Mouse (Mus musculus) kidney, postnatal 4 days (tissue): Measurements from ENCODE around the gene Eps8.

Experiments
- DNase-seq, 2 experiments: peaks; one replicate each; pipeline ENCODE4 v3.0.0; 2021; ENCODE audit warnings: mixed read lengths in 2 of 2

Gene Eps8

DNA sequence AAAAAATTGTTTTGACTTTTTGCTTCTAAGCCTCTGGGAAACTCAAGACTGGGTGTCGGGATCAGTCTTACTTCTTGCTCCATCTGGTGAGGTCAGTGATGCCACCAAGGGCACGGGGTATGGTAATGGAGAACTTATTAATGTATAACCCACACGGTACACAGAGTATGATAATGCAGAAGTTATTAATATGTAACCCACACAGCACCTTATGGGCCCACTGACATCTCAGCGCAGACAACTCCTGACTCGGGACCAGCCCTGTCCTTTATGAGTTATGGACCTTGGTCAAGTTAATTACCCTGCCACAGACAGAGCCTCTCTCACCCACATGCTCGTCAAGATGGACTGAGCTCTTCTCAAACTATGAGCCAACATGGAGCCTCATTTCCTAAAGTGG, 89.2 kb downstream of the Eps8 start:
- peak in 1 of 2 experiments; percentile 22 for DNase-seq

DNA sequence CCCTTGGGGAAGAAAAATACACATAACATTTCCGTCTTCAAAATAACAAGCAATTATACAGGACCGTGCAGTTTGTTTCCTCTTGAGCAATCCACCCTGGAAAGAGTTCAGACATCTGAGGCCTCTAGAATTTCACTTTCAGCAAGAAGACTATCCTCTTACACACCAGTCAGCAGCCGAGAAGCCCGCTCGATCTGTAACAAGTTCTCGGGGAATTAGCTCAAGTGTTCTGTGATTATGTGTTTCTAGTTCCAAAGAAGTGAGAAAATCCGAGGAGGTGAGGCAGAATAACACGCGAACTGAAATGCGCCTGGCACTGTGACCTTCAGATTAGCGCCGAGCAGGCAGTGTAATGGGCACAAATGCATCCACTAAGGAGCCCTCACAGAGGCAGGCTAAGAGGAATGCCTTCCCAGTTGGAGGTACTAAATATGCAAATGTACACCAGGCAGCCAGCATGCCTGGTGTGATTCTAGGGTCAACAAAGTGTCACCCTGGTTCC, 94.3 kb downstream of the Eps8 start:
- DNase-seq: no peak

DNA sequence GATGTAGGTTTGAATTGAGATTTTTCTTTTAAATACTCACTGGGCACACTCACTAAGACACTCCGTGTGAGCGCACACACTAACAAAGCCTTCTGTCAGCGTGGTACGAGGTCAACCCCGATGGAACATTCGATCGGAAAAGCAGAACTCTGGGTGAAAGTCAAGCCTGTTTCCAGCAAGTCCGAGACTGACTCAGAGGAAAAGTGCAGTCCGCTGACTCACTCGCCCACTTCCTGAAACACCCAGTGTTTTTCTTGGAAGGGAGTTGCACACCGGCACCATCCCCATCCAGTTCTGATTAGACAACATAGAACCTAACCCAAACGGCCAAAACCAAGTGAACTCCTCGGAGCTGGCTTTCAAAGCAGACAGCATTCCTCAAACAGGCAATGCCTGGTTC, 95.8 kb downstream of the Eps8 start:
- peak in 1 of 2 experiments; percentile 35 for DNase-seq

DNA sequence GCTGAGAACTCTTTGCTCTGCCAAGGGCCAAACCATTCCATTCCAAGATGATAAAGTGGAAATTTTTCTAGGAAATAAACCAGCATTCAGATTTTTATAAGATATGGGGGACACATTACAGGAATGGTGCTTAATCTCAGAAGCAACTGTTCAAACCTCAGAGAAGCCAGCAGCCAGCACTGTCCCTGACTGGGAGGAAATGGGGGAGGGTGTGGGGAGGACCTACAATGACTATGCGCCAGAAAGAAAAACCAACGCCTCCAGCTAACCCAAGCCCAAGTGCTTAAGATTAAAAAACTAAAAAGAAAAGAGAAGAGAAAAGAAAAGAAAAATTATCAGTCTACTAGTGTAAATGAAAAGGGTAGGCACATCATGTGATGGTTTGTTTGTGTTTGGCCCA, 97.0 kb downstream of the Eps8 start:
- no peak for DNase-seq

DNA sequence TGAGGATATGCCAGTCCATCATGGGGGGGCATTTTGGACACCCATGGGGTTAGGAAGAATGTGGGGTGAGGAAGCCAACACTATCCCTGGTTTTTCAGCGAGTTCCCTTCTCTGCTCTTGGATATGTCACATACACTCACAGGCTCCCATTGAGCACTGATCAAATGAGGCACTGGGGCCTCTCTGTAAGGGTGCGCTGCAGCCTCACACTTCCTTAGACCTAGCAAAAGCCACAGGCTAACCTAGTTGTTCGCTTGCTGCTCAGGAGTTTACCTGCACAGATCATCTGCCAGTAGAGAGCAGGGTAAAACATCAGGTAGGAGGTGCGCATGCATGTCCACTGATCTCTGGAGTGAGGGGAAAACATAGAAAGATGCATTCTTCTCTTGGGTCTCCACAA, 97.5 kb downstream of the Eps8 start:
- DNase-seq: no peak

DNA sequence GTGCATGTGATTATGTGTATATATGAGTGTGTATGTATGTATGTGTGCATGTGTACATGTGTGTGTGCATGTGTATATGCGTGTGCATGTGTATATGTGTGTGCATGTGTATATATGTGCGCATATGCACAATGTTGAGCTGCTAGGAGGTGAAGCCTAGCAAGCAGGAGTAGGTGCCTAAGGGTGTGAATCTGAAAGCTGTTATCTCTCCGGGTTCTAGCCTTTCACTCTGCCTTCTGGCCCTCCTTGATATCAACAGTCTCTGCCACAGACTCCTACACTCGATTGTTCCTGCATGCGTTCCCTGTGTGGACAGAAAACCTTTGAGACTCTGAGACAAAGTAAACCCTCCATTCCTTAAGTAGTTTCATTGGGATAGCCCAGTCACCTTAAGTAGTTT, 98.0 kb downstream of the Eps8 start:
- DNase-seq: no peak

DNA sequence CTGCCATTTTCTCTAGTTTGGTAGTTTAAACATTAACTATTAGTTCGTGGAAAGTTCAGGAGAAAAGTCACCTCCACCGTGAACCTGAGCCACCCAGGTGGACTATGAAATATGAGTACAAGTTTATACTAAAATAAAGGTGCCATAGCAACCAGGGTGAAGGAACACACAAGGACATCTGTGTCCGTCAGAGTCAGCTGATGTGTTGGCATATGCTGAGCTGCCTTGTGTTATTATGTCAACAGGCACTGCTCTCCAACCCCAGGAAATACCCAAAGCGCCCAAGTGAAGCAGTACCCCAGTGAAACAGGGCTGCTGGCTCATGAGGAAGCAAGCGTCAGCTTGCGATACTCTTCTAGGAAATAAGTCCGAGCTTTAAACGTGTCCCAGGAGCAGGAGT, 104.5 kb downstream of the Eps8 start:
- peak in 1 of 2 experiments; percentile 25 for DNase-seq

DNA sequence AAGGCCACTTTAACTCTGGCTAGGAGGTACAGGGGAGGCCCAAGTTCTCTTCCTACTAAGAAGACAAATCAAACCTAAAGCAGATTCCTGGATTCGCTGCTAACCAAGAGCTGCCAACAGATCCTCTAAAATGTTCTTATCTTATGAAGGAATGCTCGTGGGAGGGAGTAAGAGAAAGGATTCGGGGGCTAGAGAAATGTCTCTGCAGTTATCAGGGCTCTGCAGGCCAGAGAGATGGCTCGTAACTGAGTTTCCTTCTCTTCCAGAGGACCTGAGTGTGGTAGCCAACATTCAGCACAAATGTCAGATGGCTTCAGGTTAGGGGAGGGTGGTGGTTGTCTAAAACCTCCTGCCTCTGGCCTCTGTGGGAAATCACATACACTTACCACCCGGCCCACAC, 106.1 kb downstream of the Eps8 start:
- DNase-seq: no peak

DNA sequence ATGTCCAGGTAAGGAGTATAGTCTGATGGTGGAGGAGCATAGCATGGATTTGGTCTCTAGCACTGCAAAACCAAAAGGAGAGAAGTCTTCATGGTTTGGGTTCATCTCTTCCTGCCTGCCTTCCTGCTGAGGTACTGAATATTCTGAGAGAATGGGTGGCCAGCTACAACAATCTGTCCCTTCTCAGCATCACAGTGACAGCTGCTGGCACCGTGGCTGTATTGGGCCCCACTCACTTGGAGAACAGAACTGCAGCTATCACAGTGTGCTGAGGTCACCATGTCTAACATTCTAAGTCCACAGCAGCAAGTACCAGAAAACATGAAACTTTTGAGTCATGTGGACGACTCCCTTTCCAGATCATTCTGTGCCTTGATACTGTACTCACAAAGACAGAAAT, 107.1 kb downstream of the Eps8 start:
- no peak for DNase-seq

DNA sequence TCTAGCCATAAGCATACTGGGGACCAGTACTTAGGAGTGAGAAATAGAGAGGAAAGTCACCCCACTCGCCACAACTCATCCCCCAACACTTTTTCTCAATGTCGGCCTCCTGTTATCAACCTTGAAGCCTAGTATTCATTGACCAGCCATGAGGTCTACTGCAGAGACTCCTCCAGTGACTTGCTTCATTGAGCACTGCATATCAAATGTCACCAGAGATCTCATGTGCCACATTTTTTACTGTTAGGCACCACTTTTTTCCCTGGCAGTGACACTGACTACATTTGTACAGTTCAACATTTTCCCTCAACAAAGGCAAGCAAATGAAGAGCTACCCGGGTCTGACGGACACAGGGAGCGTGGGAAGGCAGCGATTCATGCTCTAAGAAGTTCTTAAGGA, 108.6 kb downstream of the Eps8 start:
- no peak for DNase-seq

DNA sequence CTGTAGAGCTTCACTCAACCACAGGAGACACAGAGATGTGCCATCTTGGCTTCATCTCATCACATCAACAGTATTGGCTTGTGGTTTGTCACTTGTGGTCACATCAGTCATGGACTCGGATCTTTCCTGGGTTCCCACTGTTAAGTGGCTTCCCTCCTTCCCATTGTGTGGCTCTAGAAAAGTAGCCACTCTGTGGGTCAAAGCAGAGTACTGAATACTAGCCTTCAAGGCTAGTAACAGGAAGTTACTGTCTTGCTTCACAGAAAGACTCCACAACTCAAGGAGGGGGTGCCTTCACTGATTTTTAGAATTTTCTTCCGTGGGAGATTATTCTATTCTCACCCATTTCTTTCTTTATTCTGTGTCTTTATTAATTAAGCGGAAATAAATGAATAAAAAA, 109.3 kb downstream of the Eps8 start:
- no peak for DNase-seq

DNA sequence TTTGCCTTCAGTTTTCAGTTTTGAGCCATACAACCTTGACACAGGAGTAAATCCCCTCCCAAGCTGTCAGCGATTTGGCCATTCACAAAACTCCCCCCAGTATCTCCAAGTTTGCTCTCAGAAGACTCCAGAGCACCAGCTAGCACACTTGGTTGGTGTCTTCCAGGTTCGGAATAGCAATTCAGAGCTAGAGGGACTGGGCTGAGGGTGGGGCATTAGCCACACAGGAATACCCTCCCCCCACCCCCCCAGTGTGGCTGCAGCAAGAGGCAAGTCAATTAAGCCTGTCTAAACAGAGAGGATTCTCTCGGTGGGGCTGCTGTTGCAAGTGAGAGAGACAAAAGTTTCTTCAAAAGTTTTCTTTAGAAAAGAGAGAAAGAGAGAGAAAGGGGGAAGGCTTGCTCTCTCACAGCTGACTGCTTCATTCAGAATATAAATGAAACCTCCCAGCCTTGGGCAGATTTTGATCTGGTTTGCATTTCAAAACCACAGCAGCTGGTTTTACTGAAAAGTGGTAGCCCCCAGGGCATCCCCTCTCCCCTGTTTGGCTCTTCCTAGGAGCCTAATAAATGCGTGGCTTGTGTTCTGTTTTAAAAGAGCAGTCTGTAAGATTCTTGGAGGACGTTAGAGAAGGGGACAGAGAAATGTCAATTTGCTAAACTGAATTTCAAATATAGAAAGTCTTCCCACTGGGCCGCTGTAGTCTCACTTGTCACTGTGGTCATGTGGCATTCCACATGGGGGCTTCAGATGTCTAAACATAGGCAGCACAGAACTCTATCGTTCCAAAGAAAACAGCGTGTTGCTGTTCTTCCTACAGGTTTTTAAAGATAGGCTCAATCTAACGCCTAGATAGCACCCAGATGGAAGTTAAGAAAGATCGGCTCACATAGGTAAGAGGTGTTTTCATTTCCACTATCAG, 112.2 kb downstream of the Eps8 start:
- DNase-seq: no peak

DNA sequence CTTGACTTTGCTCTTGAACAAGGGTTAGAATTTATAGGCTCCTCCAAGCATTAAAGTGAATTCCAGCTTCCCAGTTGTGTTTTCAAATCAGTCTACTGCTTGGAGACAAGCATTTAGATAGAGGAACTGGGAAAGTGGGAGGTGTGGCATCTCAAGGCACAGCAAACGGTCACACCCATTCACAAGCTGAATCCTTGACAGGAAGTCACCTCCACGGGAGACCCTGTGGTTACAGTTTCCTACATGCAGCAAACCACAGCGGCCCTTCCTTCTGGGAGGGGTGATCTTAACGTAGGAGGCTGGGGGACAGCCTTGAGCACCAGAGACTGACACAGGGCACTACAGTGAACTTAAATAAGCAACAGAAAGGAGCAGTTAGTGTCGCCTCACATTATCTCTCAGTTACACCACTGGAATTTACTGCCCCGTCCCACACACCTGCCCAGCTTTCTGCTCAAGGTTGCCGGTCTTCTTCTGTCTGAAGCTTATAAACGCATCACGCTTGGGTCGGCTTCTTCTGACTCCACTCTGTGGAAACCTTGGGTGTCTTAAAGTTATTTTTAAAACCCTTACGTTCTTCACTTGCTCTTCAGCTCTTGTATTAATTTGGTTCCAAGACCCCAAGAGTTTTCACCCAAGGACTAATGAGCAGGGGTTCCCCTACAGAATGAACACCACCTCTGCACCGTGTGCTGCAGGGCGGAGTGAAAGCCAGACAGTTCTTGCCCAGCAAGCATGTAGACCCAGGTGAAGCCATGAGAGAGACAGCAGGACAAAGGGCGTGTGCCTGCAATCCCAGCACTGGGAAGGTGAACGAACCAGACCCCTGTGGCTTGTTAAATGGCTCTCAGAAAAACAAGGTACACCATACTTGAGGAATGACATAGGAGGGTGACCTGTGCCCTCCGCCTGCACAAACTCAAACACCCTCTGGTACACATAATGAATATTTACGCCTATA, 113.2 kb downstream of the Eps8 start:
- DNase-seq: no peak

DNA sequence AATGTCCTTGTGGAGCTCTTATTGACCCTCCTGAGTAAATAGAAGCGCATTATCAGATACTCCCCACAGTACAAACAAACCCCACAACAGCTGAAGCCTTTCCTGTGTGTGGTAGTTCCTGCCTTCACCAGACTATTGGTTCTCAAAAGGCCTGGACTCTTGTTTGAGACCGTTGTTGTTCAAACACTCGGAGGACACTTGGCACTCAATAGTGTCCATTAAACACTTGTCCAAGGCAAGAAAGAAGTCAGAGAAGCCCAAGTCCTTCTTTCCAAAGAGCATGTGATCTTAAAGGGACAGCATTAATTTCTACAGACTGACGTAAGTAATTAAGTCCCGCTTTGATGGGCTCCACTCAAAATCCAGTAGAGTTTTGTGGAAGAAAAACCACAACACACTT, 113.9 kb downstream of the Eps8 start:
- no peak for DNase-seq

DNA sequence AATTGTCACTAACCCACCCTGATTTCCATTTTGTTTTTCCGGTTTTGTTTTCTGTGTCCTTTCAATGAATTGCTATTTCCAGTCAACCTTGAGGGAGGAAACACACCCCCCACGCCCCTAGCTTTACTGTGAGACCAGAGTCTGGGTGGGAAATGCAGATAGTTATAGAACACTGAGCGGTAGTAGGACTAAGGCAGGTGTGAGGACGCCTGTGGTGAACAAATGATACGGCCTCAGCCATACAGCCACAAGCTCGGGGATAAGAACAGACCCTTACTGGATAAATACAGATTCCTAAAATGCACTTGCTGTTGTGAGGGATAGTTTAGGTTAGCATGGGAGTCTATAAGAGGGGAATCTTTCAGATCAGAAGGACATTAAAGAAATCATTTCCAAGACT, 114.3 kb downstream of the Eps8 start:
- DNase-seq: no peak

DNA sequence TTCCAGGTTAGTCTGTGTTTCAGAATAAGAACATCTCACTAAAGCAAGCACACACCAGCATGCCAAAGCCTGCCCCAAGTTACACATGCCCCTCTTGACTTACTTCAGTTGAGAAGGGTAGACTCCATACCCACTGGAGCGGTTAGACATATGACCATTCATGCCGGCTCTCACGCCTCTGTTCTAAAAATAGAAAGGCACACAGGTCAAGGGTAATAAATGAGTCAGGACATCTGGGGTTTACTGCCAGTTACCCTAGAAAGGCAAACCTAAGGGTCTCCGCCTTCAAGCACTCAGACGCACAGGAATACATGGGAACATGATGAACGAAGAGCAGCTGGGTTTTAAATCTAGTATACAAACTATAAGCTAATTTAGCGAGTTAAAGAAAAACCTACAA, 115.5 kb downstream of the Eps8 start:
- no peak for DNase-seq

DNA sequence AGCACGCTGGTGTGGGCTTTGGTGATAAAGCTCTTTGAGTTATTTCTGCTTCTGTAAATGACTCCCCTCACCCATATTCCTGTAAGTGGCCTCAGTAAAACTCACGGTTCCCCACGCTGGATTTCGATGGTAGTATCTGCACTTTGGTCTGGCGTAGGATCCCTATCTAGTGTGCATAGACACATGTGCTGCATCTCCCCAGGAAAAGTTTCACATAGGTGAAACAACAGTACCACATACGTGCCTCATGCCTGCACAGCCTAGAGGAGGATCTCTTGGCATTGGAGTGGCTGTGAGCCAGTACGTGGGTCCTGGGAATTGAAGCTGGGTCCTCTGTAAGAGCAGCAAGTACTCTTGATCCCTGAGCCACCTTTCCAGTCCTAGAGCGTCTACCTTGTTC, 121.9 kb downstream of the Eps8 start:
- no peak for DNase-seq

DNA sequence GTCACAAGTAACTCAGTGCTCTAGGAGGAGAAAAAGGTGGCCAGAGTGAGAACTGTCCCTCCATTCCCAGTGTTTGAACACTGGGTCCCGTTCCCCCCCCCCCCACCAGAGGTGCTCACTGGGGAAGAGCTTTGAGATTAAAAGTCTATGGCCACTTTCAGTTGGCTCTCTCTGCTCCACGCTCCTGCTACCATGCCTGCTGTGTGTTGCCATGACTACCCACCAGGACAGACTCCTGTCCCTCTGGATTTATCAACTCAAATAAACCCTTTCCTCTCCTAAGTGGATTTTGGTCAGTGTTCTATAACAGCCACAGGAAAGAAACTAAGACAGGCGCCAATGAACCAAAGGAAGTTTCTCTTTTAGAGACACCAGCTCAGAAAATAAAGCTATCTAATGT, 128.9 kb downstream of the Eps8 start:
- no peak for DNase-seq

DNA sequence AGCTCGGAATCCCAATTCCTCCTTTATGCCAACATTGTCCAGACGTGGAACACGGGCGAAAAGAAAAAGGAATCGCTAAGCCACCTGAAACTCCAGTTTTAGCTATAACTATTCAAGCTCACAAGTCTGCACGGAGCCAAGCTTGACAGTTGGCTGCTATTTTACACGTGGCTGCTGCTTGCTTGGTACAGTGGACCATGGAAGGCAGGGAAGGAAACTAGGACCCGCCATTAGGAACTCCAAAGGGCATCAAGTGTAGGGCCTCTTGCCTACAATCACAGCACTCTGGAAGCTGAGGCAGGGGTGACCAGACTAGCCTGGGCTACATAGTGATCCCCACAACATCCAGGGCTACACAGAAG, 134.4 kb downstream of the Eps8 start:
- DNase-seq: no peak

DNA sequence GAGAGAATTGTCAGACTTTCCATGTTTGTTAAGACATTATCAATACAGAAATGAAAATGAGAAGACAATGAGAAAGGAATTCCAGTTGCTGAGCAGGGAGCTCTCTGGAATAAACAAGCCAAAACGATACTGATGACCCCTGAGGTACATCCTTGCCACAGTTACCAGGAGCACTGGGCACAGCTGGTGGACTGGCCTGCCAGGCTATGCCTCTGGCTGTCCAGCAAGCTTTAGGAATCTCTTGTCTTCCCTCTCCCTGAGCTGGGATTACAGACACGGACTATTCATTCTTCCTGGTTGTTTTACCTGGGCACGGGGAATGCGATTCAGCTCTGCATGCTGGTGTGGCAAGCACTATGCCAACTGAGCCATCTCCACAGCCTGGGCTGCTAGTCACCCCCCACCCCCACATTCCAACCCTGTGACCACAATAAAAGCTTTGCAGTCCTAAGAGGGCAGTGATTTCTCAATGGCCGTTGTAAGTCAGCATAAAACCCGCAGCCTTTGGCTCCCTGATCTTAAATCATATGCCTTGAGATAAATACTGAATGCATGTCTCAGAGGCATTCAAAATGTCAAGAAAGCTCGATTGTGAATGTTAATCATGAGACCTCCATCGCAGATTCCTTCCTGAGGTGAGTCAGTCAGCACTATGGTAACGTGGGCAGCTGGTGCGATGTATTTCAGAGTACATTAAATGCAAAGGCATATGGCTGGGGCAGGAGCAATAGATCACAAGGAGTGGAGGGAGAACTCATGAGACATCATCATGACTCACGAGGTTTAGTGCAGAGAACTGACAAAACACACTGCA, 134.9 kb downstream of the Eps8 start:
- peak in 1 of 2 experiments; percentile 26 for DNase-seq

DNA sequence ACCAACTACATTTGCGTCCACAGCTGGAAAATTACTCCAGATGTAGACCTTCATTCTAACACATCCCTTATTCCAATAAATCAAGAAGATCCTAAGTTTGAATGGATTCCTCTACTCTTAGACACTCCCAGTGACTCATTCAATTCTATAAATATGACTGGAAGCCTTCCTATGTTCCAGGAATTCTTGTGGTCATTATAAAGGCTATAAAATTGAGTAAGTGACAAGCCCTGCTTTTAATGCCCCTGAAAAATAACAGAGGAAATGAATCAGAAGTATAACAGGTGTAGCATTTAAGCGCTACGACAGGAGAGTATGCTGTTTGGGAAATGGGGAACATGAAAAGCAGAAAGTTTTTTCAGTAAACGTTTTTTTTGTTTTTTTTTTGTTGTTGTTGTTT, 139.8 kb downstream of the Eps8 start:
- no peak for DNase-seq

DNA sequence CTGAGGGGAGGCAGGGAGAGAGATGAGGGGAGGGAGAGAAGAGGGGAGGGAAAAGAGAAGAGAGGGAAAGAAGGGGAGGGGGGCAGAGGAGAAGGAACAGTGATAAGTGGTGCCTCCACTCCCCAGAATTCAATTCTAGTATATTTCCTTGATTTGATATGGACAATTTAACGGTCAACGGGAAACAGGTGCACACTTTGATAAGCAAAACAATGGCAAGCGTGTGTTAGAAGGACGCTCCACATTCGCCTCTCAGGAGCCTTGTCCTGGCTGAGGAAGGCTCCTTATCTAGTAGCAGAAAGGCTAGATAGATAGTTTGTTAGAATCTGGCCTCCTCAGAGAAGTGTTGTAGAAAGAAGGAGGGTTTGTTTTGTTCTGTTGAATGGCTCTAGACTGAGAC, 141.9 kb downstream of the Eps8 start:
- DNase-seq: no peak
